In the genomic region with DNA sequence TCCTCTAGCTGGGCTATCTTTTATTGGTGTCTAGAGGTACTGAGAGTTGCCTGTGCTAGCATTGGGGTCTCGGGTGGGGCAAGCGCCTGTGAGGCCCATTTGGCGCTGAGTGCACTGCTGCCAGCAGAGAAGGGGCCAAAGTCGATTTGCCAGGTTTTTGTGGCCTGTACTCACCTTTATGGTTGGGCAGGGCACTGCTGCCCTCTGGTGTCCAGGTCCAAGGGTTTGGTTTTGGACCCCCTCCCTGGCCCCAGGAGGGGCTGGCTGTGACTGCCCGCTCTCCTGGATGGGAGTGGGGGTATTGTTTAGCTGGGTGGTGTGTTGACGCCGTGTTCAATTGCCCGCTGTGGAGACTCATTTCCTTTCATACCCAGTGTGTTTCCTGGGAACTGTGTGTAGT, we compare ENCODE assay signal across 8 mouse cellular contexts. TPM values are rescaled to one million over a fixed set of nuclear protein-coding genes. Genes with fewer than 3 reads are reported as not detected.
DNase-seq lines count a peak whose midpoint lies in the region.

No protein-coding gene starts in this region.

- DNase-seq in adrenal gland, postnatal 14 days, result peak; percentile 40
- no peak for DNase-seq in adrenal gland, postnatal 25 days
- DNase-seq in urinary bladder, adult 2 months (ENCODE audit: low spot score), result peak; percentile 24
- DNase-seq in urinary bladder, postnatal 36 days (ENCODE audit: low spot score in 2 of 2), result no peak
- peak; percentile 54 to 77 for DNase-seq in kidney, postnatal 36 days
- peak; percentile 49 for DNase-seq in splenic B cell, adult 2 months (ENCODE audit: low read depth, low spot score)
- no peak for DNase-seq in left cerebral cortex, adult 8-10 months (ENCODE audit: low spot score in 2 of 2)
- no peak for DNase-seq in spleen, postnatal 4 days (ENCODE audit: low spot score in 2 of 2)

- no peaks in the 10 kb centered on the region for H3K27me3 ChIP-seq in splenic B cell, adult 2 months (ENCODE audit: control insufficient read depth, insufficient read depth, low read length, poor library complexity, severe bottlenecking)

- H3K36me3 ChIP-seq in splenic B cell, adult 2 months (ENCODE audit: control insufficient read depth, insufficient read depth, low read length, poor library complexity, severe bottlenecking), result no peaks in the 10 kb centered on the region

RNA-seq across cellular contexts. Expression of gene Uhrf1, which starts 2.7 kb away (rescaled TPM):
- total RNA-seq in adrenal gland, postnatal 14 days (2021), result 25.6 and 29.3 TPM in 2 replicates
- 14.1 and 14.8 TPM in 2 replicates for total RNA-seq in adrenal gland, postnatal 25 days (2021)
- 4.6 and 5.3 TPM in 2 replicates for polyA plus RNA-seq in urinary bladder, adult 2 months (2012; rRNA removed)
- total RNA-seq in left cerebral cortex, adult 8-10 months (2022), result 1 to 10 TPM in 2 of 4 experiments, under 1 TPM in 2; 0.80 to 1.8 (median 1.3) TPM

RNA-seq across cellular contexts. Expression of gene Arrdc5, which starts 5.7 kb away (rescaled TPM):
- total RNA-seq in adrenal gland, postnatal 14 days (2021), result not detected in 2 replicates
- total RNA-seq in adrenal gland, postnatal 25 days (2021), result not detected in 2 replicates
- polyA plus RNA-seq in urinary bladder, adult 2 months (2012; rRNA removed), result not detected in 2 replicates
- total RNA-seq in left cerebral cortex, adult 8-10 months (2022), result not detected

RNA-seq across cellular contexts. Expression of gene Plin3, which starts 13.2 kb away (rescaled TPM):
- total RNA-seq in adrenal gland, postnatal 14 days (2021), result 76.9 and 106 TPM in 2 replicates
- 59.7 and 102 TPM in 2 replicates for total RNA-seq in adrenal gland, postnatal 25 days (2021)
- polyA plus RNA-seq in urinary bladder, adult 2 months (2012; rRNA removed), result 34.6 and 43.6 TPM in 2 replicates
- total RNA-seq in left cerebral cortex, adult 8-10 months (2022), result 10 to 100 TPM; 14.6 to 18.2 (median 15.4) TPM

RNA-seq across cellular contexts. Expression of gene Kdm4b, which starts 20.0 kb away (rescaled TPM):
- total RNA-seq in adrenal gland, postnatal 14 days (2021), result 40.1 and 46.2 TPM in 2 replicates
- total RNA-seq in adrenal gland, postnatal 25 days (2021), result 38.1 and 52.4 TPM in 2 replicates
- polyA plus RNA-seq in urinary bladder, adult 2 months (2012; rRNA removed), result 23.7 and 31.1 TPM in 2 replicates
- total RNA-seq in left cerebral cortex, adult 8-10 months (2022), result 10 to 100 TPM; 66.4 to 71.0 (median 67.0) TPM

RNA-seq across cellular contexts. Expression of gene Ticam1, which starts 29.2 kb away (rescaled TPM):
- total RNA-seq in adrenal gland, postnatal 14 days (2021), result 18.7 and 20.9 TPM in 2 replicates
- total RNA-seq in adrenal gland, postnatal 25 days (2021), result 25.1 and 28.8 TPM in 2 replicates
- 8.7 and 10.0 TPM in 2 replicates for polyA plus RNA-seq in urinary bladder, adult 2 months (2012; rRNA removed)
- total RNA-seq in left cerebral cortex, adult 8-10 months (2022), result 1 to 10 TPM; 5.7 to 8.4 (median 6.5) TPM

Comparison
In these comparisons a context has a peak if more than half of its experiments do, and no peak if none do; other contexts are left out.
1. DNase-seq: peak in adrenal gland, postnatal 14 days (single experiment), urinary bladder, adult 2 months (single experiment), kidney, postnatal 36 days (2 of 2) and splenic B cell, adult 2 months (single experiment); none in adrenal gland, postnatal 25 days (single experiment), urinary bladder, postnatal 36 days (0 of 2), left cerebral cortex, adult 8-10 months (0 of 2) and spleen, postnatal 4 days (0 of 2).